Mouse (Mus musculus) right cerebral cortex, postnatal 14 days (tissue): ENCODE measurements at regions not wholly inside any gene's neighbourhood (a gene's known extent, or its start where the extent isn't known, plus 50 kb on each side); places are given as distances from the start of the nearest gene placed in this dataset.

Experiments
- DNase-seq: peaks from one replicate; pipeline ENCODE4 v3.0.0; 2022

- no peak for DNase-seq
These were observed 309.1 kb upstream of the Brinp3 start for GRCm38 (mm10) chr1:146185444-146185843.

- DNase-seq: no peak
These were observed 282.9 kb upstream of the Brinp3 start for GRCm38 (mm10) chr1:146211646-146212045.

- peak; percentile 3 for DNase-seq
These were observed 262.8 kb upstream of the Brinp3 start for GRCm38 (mm10) chr1:146231487-146232466.

- DNase-seq: no peak
These were observed 234.2 kb upstream of the Brinp3 start for GRCm38 (mm10) chr1:146260400-146260799.

- no peak for DNase-seq
These were observed 195.5 kb upstream of the Brinp3 start for GRCm38 (mm10) chr1:146299031-146299430.

- peak; percentile 4 for DNase-seq
These were observed 182.0 kb upstream of the Brinp3 start for GRCm38 (mm10) chr1:146312547-146312946.

GRCm38 (mm10) chr1:146316172-146317158 lies 178.1 kb upstream of the Brinp3 start:
- no peak for DNase-seq

GRCm38 (mm10) chr1:146322026-146322425 lies 172.5 kb upstream of the Brinp3 start:
- DNase-seq: no peak

- DNase-seq: no peak
These were observed 171.7 kb upstream of the Brinp3 start for GRCm38 (mm10) chr1:146322862-146323261.

GRCm38 (mm10) chr1:146337049-146337448 lies 157.5 kb upstream of the Brinp3 start:
- no peak for DNase-seq

- DNase-seq: no peak
These were observed 137.6 kb upstream of the Brinp3 start for GRCm38 (mm10) chr1:146356964-146357363.

- DNase-seq: no peak
These were observed 136.3 kb upstream of the Brinp3 start for GRCm38 (mm10) chr1:146358301-146358700.

GRCm38 (mm10) chr1:146359632-146360031 lies 134.9 kb upstream of the Brinp3 start:
- DNase-seq: no peak

- DNase-seq: no peak
These were observed 134.4 kb upstream of the Brinp3 start for GRCm38 (mm10) chr1:146360124-146360523.

- no peak for DNase-seq
These were observed 130.8 kb upstream of the Brinp3 start for GRCm38 (mm10) chr1:146363777-146364176.
